Mouse (Mus musculus) cerebellum, adult 2 months (tissue): ENCODE data around the gene Olfr104-ps.

Experiments
- CTCF ChIP-seq: fragments of 200-500 bp; IDR thresholded peaks from 2 replicates; pipeline ENCODE4 v1.5.1; 2011; ENCODE audit warnings: low read depth, mild to moderate bottlenecking, control low read depth, low read length, moderate library complexity, borderline replicate concordance; ENCODE audit not compliant: insufficient read depth
- POLR2A ChIP-seq: fragments of 200-500 bp; IDR thresholded peaks from 2 replicates; pipeline ENCODE4 v1.6.1; 2011; ENCODE audit warnings: low read length, control low read depth, borderline replicate concordance; ENCODE audit not compliant: insufficient read depth

DNA sequence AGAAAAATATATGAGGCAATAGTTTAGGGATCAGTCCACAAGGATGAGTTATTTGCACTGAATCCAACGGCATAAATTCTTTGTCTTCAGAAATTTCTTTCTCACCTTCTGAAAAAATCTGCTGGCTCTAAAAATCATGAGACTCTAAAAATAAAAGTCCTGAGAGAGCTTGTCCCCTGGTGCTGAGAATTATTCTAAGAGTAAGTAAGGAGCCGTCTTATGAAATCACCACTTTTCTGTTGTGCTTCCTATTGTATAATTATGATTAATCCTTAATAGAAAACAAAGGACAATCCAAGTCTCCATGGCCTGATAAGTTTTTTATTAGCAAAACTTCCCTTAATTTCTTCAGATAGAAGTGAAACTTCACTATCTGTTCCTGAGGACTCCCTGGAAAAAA, 19.8 kb upstream of the Olfr104-ps start, which contains the start of gene Olfr103:
- TF ChIP-seq POLR2A (no peak), CTCF (no peak)
